Mouse (Mus musculus): ENCODE results near the gene Capns2.
"Not testable (repeated sequence)": the region's sequence is repeated elsewhere in the genome, so short reads cannot be mapped to it uniquely, and the experiment has no call there.

The Capns2 gene

DNA sequence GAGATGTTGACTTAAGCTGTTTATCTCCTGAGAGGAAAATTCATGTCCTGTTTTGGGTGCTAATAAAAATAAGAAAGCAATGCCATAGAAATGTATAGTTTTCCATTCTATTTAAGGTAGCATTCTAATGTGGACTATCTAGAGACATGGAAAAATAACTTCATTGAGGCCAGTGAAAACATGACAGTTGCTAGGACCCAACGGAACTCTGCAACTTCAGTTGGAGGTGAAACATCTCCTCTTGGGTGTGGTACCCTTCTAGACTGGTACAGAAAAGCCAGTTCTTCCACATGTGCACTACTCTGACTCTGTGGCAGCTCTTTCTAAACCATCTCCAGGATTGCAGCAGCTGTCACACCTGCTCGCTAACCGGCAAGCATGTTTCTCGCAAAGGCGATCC, at the start of gene Capns2:
Capns2 (plus strand) TSS at position 301 of the 400 bp plus-strand sequence.
- DNase-seq (ENCODE audit: low read depth, low spot score): no peak

DNA sequence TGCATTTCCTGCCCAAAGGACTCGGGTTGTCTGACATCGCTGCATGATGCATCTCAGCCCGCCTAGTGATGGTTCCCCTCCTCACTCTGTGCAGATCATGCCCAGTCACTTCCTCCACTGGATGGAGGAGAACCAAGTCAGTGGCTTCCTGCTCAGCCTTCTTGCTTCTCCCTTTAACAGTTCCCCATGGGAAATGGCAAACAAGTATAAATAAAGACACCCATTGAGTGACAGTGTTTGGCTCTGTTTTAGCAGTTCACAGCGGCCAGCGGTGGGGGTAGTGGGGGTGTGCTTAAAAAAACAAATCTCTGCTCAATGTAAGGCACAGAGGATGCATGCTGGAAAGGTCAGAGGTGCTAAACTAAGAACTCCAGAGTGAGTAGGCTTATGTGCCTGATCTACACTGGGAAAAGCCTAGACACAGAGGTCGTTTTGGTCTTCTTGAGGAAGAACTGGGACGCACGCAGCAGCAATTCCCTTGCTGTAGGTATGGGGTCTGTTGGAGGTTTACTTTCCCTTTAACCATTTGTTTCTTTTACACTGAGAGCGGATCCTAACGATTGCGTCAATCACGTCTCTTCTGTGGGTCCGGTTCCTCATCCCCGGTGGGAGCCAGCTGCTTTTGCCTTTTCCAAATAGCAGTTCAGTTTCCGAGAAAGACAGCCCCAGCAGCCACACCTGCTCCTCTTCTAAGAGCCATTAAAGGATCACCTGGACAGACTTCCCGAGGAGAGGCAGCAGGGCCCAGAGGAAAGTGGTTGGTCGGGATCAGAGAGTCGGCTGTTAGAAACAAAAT, 47.8 kb upstream of the Capns2 start:
- DNase-seq (ENCODE audit: low read depth, low spot score): no peak

- DNase-seq (ENCODE audit: low read depth, low spot score): no peak
Observed at GRCm38 (mm10) chr8:92854673-92855072, 46.5 kb upstream of the Capns2 start.

- peak; percentile 69 for DNase-seq (ENCODE audit: low read depth, low spot score)
Observed at GRCm38 (mm10) chr8:92855171-92855894, 45.9 kb upstream of the Capns2 start, which contains the start of gene Lpcat2. Gene Lpcat2, plus strand, starts transcription at chr8:92855339.

DNA sequence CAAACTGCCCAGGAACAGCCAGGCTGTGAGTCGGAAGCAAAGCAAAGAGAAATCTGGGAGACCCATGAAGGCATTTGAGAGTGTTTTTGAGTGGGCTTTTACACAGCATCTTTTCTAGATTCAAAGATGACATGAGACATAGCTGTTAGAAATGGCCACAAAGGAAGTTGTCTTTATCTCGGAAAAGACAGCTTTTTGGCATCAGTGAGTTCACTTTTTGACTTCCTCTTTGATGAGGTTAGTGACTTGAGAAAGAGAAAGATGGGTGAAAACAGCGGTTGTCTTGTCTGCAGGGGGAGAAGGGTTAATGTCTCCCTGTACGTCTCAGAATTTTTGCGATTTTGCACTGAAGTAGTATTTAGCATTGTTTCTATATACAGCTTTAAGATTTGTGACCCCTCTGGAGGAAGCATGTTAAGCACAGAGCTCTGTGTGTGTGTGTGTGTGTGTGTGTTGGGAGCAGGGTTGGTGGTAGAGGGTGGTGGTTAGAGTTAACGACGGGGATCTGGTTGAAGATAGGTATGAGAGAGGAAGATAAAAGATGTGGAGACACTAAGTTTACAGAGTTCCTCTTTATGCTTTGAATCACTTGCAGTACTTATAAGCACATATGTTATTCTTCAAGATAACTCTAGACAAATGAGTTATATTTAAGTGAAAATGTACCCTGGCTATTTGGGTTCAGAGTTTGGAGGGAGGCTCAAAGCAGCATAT, 44.8 kb upstream of the Capns2 start:
- DNase-seq (ENCODE audit: low read depth, low spot score): no peak

- DNase-seq (ENCODE audit: low read depth, low spot score): no peak
Observed at GRCm38 (mm10) chr8:92858475-92859182, 42.6 kb upstream of the Capns2 start.

DNA sequence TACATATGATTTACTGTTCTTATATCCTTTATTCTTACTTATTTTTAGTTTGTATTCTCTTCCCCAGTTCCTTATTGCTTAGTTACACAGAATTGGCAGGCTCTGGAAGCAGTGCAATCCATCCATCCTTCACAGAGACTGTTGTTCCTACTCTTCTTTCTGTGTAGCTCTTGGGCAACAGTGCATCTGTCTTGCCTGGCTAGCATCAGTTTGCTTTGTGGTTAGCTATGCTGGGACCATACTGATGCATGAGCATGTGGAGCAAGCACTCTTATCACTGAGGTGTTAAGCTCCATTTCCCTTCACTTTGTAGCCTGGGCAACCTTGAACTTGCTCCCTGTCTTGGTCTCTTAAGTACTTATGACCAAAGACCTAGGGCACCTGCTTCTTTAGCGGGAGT, 39.2 kb upstream of the Capns2 start:
- DNase-seq (ENCODE audit: low read depth, low spot score): no peak

- DNase-seq (ENCODE audit: low read depth, low spot score): peak; percentile 61
Observed at GRCm38 (mm10) chr8:92870281-92870680, 30.9 kb upstream of the Capns2 start.

DNA sequence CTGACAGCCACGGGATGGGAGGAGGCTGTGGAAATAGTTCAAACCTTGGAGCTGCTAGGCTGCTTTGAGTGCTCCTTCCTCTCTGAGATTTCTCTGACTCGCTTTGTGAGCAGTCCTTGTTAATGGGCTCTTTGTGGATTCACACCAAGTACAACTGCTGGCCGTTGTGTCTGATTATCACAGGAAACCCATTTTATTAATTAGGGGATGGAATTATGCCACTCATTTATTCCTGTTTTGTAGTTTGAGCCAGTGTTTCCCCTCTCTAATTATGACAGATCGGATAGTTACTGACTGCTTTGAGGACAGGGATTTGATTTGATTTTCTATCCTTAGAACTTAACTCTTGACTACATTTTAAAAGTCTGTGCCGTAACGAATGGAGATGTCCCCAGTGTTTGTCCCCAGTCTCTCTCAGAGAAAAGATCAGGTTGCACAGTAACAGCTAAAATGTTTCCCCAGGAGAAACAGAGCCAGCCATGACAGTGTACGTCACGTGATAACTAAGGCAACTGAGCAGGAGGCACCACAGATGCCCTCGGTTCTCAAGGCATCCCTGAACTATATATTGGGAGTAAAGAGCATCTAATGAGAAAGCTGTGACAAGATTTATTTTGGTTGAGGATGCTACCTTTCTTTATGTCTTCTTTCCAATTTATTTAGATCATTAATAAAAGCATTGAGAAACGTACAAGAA, 29.0 kb upstream of the Capns2 start:
- no peak for DNase-seq (ENCODE audit: low read depth, low spot score)

DNA sequence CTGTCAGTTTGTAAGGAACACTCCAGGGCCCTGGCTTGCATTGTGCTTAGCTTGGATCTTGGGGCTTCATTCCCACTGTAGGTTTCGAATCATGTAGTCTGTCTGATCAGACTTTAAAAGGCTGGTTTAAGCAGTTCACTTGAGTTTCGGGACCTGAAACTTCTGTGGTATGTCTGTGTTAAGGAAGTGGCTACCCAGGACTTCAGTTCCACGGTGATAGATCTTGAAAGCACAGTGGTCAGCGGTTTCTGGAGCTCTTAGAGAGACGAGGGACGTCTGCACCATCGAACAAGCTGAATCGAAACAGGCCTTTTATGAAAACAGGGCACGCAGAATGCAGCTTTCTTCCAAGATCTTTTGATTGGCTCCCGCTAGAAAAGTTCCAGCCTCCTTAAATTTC, 25.4 kb upstream of the Capns2 start:
- no peak for DNase-seq (ENCODE audit: low read depth, low spot score)

- no peak for DNase-seq (ENCODE audit: low read depth, low spot score)
Observed at GRCm38 (mm10) chr8:92881247-92881646, 20.0 kb upstream of the Capns2 start.

- no peak for DNase-seq (ENCODE audit: low read depth, low spot score)
Observed at GRCm38 (mm10) chr8:92883771-92884170, 17.4 kb upstream of the Capns2 start.

GRCm38 (mm10) chr8:92892216-92892615, 9.0 kb upstream of the Capns2 start:
- not testable (repeated sequence) for DNase-seq (ENCODE audit: low read depth, low spot score)

DNA sequence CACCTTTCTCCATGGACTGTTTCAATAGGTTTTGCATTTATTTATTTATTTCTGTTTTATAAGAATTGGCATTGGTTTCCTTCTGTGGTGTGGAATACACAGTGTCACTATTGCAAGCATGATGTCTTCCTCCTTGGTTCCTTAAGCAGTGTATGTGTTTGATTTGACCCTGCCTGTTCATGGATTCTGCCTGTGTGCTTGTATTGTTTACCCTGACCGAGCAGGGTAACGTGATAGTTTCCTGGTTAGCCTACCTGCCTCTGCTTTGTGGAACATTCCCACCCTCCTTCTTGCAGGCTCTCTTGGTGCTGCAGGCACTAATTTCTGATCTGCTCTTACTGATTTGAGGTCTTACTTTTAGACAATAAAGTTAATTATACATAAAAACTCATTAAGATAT, 7.3 kb upstream of the Capns2 start:
- no peak for DNase-seq (ENCODE audit: low read depth, low spot score)

DNA sequence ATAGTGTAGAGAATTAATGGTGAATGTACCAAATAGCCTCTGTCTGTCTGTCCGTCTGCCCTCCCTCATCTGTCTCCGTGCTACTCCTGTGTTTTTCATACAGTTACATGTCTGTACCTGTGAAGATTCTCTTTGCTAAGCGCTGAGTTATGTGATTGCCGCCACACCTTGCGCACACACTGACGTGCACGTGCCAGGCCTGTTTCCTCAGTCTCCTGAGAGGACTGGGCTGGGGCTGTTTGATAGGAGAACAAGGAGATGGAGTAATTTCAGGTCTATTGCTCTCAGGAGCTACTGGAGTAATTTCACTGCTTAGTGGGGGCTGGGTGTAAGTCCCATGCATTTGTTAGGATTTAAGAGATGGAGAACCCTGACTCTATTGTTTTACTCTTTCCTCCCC, 6.2 kb upstream of the Capns2 start:
- no peak for DNase-seq (ENCODE audit: low read depth, low spot score)

GRCm38 (mm10) chr8:92896056-92896455, 5.2 kb upstream of the Capns2 start:
- DNase-seq (ENCODE audit: low read depth, low spot score): no peak

- no peak for DNase-seq (ENCODE audit: low read depth, low spot score)
Observed at GRCm38 (mm10) chr8:92896611-92897010, 4.6 kb upstream of the Capns2 start.

DNA sequence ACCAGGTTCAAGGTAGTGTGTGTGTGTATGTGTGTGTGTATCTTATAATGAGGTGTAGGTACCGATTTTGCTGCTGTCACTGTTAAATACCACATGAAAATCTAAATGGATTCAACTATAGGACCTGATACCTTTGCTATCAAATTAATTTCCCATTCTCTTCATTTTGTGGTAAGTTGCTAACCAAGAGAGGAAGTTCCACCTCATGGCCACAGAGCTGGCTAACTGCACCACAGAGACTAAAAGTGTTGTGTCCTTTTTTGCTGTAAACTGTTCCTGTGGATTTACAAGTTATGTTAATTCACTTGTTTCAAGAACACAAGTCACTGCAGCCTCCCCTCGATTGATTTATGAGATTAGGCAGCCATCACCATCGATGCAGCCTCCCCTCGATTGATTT, 3.4 kb upstream of the Capns2 start:
- no peak for DNase-seq (ENCODE audit: low read depth, low spot score)

- DNase-seq (ENCODE audit: low read depth, low spot score): no peak
Observed at GRCm38 (mm10) chr8:92899590-92899989, 1.6 kb upstream of the Capns2 start.

DNA sequence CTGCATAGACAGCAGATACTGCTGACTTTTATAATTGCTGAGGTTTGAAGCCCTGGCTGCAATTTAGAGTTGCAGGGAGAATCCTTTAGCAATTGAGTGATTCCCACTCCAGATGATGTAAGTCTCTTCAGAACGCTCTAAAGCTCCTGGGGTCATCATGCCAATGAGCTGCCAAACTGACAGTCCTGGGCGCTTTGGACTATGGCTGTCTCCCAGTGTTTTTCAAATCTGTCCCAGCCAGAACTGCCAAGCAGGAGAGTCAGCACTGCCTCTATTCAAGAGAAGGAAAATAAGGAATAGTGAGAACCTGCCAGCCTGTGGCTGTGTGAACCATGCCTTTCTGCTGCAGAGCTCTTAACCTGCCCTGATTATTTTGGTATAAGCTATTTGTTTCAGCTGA, 1.8 kb downstream of the Capns2 start:
- no peak for DNase-seq (ENCODE audit: low read depth, low spot score)

- DNase-seq (ENCODE audit: low read depth, low spot score): no peak
Observed at GRCm38 (mm10) chr8:92903488-92904135, 2.4 kb downstream of the Capns2 start.

Measured in mesoderm, embryonic 11.5 days (tissue).